Mouse (Mus musculus) forelimb bud, embryonic 11.5 days (tissue): Measurements from ENCODE around the gene Atxn1.

ENCODE experiments used
- DNase-seq: peaks from one replicate; pipeline ENCODE4 v3.0.0-alpha.2; 2012; ENCODE audit warnings: low read depth, low spot score

The Atxn1 gene

DNA sequence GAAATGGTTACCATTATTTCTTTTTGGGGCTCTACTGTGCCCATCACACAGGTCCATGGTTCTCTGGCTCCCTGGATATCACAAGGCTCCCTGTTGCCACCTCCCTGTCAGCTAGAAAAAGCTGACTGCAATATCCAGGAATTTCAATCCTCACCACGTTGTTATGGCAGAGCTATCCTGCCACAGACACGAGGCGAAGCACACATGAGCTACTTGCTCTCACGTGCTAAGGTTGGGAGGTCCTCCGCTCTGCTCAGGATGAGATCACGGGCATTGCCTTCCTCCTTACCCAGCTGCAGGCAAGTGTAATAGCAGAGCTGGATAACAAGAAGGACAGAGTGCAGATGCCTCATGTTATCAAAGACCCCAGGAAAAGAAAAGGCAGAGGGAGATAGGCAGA lies 232.2 kb downstream of the Atxn1 start:
- no peak for DNase-seq

DNA sequence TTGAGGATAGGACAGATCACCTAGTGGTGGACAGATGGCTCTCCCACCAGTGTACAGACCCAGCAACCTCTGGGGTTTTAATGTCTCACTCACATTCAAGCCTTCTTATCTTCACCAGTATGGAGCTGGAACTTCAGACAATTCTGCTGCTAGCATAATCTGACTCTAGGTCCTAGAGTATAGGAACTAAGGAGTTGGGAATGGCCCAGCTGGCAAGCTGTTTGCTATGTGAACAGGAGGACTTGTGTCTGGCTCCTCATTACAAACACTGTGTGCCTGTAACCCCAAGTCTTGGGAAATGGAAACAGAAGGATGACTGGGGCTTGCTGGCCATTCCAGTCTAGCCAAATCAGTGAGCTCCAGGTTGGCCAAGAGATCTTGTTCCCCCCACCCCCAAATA lies 237.9 kb downstream of the Atxn1 start:
- no peak for DNase-seq

DNA sequence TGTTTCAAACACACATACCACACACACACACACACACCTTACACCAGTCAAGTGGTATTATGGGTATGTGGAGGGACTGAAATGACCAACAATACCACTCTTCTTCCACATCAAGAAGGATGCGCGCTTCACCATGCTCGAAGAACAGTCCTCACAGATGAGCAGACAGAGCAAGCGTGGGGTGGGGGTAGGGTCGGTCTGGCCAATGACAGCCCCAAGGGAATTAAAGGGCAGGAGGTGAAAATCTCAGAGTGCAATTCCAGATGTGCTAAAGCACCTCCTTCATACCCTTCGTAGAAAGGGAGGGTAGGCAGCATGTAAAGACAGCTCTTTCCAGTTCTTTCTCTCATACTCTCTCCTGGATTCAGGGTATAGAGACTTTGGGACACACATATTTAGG lies 238.6 kb downstream of the Atxn1 start:
- DNase-seq: no peak

DNA sequence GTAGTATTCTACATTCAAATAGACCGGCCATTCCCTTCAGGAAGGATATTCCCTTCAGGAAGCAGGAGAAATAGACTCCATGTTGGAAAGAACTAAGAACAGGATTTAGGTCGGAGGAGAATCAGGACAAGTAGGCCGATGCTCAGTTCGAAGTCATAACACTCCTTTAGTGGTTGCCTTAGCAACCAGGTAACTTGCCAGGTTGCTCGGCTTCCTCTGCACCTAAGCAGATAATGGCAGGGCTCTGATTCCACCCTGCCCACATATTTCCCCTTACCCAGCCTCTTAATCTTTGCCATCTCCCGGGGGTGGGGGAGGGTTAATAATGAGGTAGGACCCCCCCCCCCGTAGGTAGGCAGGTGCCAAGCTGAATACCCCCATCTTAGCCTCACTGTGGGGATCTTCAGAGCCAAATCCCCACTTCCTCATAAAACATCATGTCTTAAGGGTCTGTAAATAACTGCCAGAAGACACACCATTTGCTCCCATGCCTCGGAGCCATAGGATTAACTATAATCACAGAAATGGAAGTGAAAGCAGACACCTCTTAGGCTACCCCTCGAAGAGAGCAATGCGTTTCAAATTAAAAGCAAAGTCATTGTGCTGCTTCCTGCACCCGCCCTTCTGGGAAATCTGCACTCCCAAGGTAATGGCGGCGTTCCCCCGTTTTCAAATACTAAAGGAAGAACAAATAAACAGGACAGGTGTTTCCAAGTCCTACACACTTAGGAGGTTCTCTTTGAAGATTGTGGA lies 240.1 kb downstream of the Atxn1 start:
- no peak for DNase-seq

DNA sequence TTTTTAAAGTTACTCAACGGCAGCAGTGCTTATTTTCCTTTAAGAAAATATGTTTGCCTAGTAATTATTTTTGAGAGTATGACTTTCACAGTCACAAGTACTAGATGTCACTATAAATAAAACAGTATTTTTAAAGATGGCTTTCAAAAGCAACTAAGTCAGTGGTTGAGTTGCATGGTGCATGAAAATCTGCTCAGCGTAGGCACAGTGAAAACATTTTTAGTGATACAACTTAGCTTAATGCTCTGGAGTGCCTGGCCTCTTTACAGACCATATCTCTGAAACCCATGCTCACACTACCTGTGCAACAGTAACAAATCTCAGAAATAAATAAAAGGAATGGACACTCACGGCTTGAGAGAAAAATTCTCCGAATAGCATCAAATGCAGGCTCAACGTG lies 241.9 kb downstream of the Atxn1 start:
- no peak for DNase-seq

DNA sequence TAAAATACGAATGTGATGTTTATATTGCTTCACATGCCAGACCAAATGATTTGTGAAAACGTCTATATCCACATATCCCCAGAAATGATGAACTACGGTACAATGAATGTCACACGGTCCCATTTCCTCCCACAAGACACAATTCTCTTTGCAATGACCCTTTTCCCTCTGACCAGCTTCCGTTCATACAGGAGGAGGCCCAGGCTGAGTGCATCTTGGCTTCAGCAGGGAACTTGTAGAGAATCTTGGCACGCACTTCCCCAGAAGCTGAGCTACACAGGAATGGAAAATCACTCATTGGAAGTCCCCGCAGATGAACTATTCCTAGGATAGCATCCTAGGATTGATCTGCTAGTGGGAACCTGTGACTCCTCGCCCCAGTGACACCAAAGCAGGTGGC lies 243.2 kb downstream of the Atxn1 start:
- DNase-seq: no peak

DNA sequence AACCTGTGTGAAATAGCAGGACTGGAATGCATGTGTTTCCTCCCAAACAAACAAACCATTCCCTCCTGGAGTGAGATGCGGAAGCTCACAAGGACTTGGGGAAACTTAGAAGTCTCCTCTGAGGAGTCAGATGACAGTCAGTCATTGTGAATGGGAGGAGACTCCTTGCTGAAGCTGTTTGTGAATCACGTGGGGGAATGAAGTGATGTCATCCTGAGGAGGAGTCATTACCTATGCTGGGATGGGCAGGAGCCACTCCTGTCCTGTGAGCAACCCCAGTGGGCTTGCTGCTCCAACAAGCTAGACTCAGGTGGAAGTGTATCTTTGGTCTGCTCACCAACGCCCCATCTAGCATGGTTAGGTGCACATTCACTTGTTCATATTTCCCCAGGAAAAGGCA lies 246.0 kb downstream of the Atxn1 start:
- no peak for DNase-seq

DNA sequence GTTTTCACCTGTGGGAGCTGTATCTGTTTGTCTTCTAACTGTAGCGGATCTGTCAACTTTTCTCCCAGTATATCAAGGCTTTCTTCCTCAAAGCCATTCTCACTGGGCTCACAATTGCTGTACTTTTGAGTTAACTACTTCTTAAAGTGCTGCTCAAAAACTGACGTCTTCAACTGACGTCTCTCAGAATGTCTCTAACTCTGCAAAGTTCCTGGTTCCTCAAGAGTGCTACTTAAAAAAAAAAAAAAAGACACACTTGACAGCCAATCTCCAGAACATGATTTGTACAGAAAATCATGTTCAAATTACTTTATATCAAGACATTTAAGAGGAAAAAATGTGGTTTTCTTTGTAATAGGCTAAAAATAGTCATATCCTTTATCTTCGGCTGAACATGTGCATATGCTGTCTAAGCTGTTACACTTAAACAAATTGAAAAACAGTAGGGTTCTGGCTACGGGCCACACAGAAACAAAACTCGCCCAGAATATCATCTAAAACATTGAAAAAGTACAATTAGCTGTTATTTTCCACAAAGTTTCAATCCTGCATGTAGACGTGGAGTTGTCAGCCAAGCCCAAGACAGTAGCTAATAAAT lies 249.1 kb downstream of the Atxn1 start:
- DNase-seq: no peak

DNA sequence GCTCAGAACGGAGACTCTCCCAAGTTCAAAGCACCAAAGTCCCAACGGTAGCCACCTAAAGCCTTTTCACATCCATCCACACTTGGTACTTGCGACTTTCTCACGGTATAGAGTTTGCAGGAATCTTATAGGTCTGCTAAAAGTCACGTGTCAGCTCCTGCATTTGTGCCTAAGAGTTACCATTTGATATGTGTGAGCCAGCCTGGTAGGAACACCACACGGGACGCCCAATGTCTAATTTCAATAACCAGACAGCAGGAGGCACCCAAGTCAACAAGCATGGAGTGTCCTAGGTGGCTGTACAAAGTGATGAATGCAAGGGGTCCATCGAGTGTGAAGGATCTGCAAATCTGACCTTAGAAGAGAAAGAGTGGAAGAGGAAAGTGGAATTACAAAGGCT lies 254.8 kb downstream of the Atxn1 start:
- no peak for DNase-seq

DNA sequence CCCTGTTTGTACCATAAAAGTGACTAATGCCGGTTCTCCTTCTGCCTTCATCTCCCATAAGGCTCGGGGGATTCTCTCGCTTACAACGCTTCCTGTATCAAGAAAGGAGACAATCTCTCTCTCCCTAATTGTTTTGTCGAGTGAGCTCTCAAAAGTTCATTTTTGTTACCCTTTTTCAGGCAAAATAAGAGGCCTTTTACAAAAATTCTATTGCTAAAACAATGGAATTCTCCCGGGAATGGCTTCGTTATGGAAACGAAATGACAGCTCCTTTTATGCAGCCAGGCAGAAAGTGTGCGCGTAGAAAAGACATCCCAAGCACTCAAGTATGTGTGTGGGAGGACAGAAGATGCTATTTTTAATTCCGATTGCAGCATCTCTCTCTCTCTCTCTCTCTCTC lies 255.4 kb downstream of the Atxn1 start:
- no peak for DNase-seq

DNA sequence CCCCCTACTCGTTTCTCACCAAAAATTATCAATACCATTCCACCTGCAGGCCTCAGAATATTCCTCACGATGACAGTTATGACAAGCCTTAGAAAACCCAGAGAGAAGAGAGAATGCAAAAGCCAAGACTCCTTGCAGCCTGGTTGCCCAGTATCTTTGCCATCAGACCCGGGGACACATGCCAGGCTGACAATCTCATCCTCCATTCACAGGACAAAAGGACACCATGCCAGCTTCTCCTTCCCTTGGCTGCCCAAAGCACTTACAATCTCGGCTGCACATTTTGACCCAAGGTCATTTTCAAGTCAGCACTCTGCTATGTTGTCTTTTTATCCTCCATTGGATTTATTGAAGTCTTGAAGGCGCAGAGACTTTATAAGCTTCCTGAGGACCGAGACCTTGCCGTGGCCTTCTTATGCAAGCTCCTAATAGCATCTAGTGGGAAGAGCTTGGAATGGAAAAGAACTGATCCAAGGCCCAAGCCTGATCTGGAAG lies 263.5 kb downstream of the Atxn1 start:
- no peak for DNase-seq

DNA sequence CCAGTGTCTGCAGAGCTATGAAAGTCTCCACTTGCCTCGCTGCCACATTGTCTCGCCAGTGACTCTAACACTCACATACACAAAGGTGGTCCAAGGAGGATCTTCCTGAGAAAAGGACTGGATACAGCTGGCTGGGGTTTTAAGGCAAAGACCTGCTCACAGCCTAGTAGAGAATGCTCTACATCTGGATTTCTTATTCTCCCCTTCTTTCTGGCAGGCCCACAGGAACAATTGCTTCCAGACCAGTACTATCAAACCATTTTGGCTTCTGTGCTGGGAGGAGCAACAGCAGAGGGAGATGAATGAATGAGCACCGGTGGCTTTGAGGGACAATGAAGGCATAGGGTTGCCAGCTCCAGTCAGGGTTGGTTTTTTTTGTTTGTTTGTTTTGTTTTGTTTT lies 265.8 kb downstream of the Atxn1 start:
- no peak for DNase-seq

DNA sequence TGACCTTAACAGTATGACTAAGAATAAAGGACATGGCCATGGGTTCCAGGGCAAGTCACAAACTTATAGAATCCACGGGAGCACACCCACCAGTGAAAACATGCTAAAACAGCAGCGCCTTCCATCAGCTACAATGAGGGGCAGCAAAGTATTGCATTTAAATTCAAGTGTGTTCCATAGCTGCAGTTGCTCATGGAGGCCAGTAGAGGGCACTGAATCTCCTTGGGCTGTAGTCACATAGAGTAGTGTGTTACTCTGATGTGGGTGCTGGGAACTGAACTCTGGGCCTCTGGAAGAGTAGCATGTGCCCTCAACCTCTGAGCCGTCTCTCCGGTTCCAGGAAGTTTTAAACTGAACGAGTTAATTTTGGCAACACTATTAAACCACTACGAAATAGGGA lies 268.8 kb downstream of the Atxn1 start:
- no peak for DNase-seq

DNA sequence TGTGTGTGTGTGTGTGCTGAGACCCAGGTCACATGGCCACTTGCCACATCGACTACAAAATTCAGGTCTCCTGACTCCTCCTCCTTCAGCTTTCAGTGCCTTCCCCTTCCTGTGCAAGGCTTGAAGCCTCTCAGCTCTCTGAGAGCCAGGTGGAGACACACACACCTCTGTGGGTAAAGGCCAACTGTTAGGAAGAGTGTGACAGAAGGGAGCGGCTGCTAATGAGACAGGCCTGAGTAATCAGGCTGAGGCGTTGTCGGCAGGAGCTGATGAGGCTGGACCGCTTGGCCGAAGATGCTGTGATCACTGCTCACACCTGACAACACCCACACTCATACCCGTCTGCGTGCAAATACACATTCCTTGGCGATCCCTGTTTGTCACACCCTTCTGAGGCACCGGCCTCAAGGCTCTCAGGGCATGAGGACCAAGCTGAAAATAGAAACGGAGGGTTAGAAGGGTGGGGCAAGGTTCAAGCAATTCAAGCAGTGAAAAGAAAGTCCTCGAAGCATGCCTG lies 269.8 kb downstream of the Atxn1 start:
- DNase-seq: no peak

DNA sequence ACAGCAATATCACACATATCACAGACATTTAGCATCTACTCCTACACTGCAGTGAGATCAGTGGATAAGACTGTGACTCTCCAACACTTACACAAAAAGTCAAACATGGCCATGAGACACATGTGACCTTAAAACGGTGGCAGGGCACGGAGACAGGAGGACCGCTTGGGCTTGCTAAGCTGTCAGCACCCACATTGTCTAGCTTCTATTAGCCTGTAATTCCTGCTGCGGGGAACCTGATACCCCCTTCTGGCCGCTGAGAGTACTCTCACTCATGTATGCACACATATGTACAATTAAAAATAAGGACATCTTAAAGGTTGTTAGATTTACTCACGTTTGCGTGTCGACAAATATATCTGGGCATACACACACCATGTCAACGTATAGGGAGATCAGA lies 270.9 kb downstream of the Atxn1 start:
- DNase-seq: no peak

DNA sequence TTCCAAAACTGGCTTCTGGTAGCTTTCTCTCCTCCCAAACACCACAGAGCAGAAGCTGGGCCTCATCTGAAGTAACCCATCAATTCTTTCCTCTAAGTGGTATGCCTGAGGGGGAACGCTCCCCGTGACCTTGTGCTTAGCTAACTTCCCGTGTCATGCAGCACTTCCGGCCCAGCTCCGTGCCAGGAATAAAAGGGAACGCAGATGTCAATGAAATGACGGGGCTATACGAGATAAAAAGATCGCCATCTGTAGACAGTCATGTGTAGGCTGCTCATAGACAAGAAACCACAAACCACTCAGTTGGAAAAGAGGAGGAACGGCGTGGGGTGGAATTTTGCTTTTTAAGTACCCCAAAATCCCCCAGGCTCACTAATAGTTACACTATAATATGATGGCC lies 271.3 kb downstream of the Atxn1 start:
- DNase-seq: no peak

DNA sequence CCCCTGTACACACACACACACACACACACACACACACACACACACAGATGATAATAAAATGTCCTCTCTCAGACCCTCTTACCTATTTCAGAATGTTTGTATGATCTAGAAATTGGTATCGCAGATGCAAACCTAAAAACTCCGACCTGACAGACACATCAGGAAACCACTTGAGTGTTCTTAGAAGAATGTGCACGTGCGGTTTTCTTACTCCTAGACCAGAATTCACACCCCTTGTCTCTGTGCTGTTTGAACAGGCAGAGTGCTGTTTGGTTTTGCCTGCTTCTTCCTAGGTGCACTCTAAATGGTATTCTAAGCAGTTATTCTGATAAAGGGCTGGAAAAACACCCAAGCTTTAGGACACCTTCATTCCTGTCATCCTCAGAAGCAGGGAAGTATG lies 271.7 kb downstream of the Atxn1 start:
- no peak for DNase-seq

DNA sequence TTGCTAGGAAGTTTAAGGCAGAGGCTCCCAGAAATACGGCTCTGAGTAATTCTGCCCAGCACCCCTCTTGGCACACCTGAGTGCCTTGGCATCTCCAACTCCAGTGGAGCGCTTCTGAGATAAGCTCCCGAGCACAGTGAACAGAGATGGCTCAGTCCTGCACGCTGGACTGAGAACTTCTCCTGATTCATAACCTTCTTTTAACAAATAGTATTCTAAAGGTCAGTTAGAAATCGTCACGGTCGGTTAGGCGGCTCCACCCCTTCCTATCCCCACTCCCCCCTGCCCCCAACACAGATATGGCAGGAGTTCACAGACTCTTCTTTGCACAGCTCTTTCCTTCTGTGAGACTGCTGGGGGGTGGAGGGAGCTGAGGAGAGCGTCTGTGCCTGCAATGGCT lies 272.4 kb downstream of the Atxn1 start:
- DNase-seq: no peak

DNA sequence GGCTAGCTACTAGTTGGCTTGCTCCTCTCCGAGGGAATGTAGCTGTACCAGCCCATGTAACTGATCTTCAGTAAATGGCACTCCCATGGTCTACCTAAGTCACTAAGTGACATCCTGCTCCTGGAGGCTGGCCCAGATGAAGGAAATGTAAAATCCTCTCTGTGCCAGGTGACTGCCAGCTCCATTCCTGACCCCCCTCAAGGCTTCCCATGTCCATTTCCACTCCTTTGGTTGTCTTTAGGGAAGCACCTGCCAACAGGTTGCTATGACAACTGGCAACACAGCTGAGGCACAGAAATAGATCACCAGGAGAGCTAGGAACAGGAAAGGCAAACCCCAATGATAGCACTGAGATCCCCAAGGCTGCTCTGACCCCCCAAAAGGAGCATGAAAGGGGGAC lies 274.4 kb downstream of the Atxn1 start:
- no peak for DNase-seq

DNA sequence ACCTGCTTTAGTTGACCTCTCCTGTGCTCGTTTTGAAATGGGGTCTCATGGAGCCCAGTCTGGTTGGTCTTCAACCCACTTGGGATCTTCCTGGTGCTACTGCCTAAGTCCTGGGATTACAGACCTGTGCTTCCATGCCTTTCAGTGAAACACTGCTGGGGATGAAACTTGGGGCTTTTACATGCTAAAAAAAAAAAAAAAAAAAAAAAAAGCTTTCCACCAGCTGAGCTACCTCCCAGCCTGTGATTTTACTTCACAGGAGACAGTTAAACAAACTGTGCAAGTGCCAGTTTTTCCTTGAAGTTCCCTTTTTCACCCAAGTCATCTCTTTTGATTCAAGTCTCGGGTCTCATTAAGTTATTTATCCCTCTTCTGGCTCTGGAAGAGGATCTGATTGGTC lies 275.9 kb downstream of the Atxn1 start:
- DNase-seq: no peak

DNA sequence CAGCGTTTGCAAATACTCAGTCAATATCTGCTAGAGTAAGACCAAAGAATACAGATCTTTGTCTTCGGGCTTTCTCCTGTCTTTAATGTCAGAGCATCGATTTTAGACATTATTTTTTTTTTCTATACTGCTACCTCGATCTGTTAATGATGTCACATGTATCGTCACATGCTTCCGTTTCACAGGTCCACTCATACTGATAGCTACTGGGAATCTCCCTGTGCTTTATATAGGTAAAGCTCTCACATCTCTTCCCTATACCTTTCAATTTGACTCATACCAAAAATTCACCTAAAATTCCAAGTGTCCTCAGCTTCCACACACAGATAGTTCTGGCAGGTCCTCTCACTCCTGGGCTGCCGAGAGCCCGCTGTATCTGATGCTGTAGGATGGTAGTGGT lies 277.2 kb downstream of the Atxn1 start:
- no peak for DNase-seq

DNA sequence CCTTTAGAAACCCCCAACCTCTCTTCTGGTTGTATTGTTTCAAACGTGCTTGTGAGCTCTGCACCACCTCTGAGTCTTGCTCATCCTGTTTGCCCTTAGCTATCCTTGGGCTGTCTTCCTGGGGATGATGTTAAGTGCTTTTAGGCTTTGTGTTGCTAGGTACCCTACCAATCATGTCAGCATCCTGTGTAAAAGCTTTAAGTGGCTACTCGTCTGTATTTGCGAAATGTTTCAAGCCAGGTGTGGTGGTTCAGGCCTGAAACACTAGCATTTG lies 278.6 kb downstream of the Atxn1 start:
- DNase-seq: no peak

DNA sequence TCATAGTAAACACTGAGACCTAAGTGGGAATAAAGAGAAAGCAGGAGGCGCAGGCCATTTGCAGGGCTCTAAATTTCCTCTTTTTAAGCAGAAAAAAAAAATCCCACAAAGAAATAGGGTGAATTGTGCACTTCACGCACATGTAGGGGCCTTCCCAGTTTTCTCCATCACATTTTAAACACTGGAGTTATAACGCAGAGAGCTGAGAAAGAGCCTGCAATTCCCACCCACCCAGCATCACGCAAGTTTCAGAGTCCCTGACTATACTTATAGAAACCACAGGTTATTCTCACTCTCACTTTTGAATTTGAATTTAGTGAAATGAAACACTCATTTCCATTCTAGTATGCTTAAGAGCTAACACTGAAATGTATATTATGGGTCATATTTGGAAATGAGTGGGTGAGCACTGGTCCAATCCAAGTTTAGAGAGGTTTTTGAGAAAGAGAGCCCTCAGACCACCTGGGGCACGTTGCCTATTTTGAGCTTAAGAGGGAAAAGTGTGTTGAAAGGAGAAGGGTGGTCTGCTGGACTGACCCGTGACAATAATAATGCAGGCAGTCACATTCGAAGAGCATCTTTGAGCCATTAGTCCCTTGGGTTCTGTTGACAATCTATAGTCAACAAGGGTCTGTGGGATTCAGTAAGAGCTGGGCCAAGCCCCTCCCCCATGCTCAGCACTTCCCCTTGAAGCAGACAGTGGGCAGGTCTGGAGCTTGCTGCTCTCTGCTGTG lies 279.1 kb downstream of the Atxn1 start:
- no peak for DNase-seq
